Mouse (Mus musculus): Measurements from ENCODE around the gene Dennd4a. TPM values are rescaled to one million over a fixed set of nuclear protein-coding genes. Genes with fewer than 3 reads are reported as not detected.
A peak's percentile ranks its signal among the peaks of the same experiment; 100 is the strongest.

The Dennd4a gene
- total RNA-seq, 2 experiments from 2014 or later = 44.1 to 45.8 TPM

DNA sequence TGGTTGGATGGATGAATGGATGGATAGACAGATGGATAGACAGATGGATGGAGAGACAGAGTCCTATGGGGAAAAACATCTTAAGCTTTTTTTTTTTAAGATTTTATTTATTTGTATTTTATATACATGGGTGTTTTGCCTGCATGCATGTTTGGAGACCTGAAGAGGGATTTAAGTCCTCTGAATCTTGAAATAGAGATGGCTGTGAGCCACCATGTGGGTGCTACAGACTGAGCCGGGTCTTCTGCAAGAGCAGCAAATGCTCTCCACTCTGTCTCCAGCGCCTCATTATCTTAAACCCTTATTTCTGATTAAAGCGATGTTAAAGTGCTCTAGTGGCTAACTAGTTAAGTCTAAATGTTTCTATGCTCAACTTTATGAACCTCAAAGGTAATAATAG, 96.3 kb downstream of the Dennd4a start:
- DNase-seq (ENCODE audit: low spot score in 2 of 2) = no peak

DNA sequence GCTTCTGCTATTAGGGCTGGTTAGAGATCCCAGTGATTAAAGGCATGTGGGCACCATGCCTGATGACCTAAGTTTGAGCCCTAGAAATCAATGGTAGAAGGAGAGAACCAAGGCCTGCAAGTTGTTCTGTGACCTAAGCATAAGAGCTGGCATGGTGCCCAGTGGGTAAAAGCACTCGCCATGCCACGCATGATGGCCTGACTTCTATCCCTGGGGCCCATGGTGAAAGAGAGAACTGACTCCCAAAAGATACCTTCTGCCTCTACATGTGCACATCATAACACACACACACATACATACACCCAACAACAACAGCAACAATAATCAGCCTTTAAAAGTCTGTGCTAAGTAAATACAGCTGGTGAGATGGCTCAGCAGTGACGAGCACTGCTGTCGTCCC, 102.3 kb downstream of the Dennd4a start:
- DNase-seq (ENCODE audit: low spot score in 2 of 2) = no peak

- DNase-seq (ENCODE audit: low spot score in 2 of 2) = no peak
Measured at GRCm38 (mm10) chr9:64913973-64914372, 102.8 kb downstream of the Dennd4a start.

DNA sequence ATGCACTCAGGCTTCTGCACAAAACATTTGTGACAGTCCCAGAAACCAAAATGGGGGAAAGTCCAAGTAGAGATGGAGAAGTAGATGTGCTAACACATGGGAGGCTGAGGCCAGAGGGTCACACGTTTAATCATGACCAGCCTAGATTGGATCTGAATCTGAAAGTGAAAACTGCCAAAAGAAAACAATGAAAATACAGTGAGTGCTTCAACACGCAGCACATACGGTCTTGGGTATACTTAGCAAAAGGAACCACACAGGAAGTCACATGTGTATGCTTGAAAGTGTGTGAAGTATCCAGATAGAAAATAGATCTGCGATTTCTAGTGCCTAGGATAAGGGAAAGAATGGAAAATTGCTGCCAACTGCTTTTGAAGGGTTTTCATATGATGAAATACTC, 103.5 kb downstream of the Dennd4a start:
- no peak for DNase-seq (ENCODE audit: low spot score in 2 of 2)

- no peak for DNase-seq (ENCODE audit: low spot score in 2 of 2)
Measured at GRCm38 (mm10) chr9:64918560-64918959, 107.4 kb downstream of the Dennd4a start.

DNA sequence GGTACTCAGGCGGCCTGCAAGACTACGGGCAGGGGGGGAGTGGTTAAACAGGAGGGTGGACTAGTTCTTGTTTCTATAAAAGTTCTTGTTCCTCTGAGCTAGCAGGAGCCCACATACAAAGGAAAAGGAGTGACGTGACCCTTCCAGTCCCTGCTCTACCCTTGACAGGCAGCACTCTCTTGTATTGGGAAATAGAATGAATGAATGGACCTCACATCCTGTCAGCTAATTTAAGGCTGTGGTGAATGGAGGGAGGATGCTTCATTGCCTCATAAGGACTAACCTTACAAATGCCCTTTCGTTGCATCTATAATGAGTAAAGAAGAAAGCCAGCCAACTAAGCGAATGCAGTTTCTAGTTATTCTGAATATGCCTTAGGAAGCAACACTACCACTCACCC, 114.6 kb downstream of the Dennd4a start:
- DNase-seq (ENCODE audit: low spot score in 2 of 2) = no peak

GRCm38 (mm10) chr9:64926201-64926991, 115.3 kb downstream of the Dennd4a start:
- DNase-seq (ENCODE audit: low spot score in 2 of 2) = peak; percentile 57 to 63

GRCm38 (mm10) chr9:64930256-64930655, 119.1 kb downstream of the Dennd4a start:
- DNase-seq (ENCODE audit: low spot score in 2 of 2) = no peak

- no peak for DNase-seq (ENCODE audit: low spot score in 2 of 2)
Measured at GRCm38 (mm10) chr9:64931751-64932610, 120.8 kb downstream of the Dennd4a start.

DNA sequence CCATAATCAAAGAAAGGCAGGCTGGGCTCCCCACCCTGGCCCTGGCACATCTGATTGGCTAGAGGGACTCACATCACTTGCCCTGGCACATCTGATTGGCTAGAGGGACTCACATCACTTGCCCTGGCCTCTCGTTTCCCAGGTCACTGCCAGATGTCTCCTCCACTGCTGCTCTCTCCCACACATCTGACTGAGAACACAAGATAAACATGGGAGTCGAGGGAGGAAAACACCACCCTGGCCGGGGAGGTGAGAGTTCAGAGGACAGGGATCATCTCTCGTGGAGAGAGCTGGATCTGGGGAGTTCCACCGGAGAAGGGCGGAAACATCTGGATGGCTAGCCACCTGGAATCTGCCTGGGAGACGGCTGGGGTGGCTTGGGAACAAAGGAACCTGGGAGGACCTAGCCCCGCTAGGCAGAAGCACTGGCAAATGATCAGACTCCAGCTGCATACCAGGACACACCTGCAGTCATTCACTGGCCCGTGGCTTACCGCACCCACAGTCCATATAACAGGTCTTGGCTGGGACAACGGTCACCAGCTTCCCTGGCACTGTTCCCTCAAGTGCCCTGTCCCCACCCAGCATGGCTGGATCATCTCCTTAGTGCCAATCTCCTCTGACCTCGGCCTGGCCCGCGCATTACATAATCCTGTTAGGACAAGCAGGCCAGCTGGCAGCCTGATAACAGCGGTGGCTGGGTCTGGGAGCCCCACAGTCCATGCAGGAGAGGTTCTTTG, 123.0 kb downstream of the Dennd4a start:
- DNase-seq (ENCODE audit: low spot score in 2 of 2) = no peak

- peak; percentile 58 to 74 for DNase-seq (ENCODE audit: low spot score in 2 of 2)
Measured at GRCm38 (mm10) chr9:64936508-64936907, 125.4 kb downstream of the Dennd4a start.

GRCm38 (mm10) chr9:64937491-64937890, 126.4 kb downstream of the Dennd4a start:
- no peak for DNase-seq (ENCODE audit: low spot score in 2 of 2)

- no peak for DNase-seq (ENCODE audit: low spot score in 2 of 2)
Measured at GRCm38 (mm10) chr9:64938535-64938934, 127.4 kb downstream of the Dennd4a start.

DNA sequence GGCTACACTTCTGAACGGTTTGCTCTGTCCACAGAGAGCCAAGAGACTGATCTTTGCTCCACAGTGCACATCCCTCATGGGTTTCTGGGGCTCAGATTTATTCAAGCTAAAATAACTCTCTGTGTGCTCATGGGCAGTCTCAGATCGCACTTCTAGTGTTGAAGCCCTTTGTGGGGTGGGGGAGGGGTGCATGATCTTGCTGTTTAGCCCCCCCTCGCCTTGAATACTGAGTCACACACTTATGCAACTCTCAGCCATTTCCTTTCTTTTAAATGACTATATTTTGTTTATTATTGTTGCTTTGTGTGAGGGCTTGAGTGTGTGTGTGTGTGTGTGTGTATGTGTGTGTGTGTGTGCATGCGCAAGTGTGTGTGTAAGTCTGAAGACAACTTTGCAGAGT, 128.1 kb downstream of the Dennd4a start:
- DNase-seq (ENCODE audit: low spot score in 2 of 2) = no peak

DNA sequence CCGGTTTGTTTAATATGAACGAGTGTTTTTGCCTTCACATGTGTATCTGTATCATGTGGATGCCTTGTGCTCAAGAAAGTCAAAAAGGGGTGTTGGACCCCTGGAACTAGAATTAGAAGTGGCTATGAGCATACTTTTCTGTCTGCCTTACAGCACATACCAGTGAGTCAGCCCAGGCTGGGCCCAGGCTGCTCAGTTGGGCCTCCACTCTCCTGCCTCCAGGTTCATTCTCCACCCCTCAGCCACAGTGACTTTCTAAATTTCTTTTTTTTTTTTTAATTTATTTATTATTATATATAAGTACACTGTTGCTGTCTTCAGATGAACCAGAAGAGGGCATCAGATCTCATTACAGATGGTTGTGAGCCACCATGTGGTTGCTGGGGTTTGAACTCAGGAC, 128.7 kb downstream of the Dennd4a start:
- no peak for DNase-seq (ENCODE audit: low spot score in 2 of 2)

GRCm38 (mm10) chr9:64940731-64941346, 129.7 kb downstream of the Dennd4a start:
- no peak for DNase-seq (ENCODE audit: low spot score in 2 of 2)

GRCm38 (mm10) chr9:64941650-64942049, 130.5 kb downstream of the Dennd4a start:
- DNase-seq (ENCODE audit: low spot score in 2 of 2) = no peak

DNA sequence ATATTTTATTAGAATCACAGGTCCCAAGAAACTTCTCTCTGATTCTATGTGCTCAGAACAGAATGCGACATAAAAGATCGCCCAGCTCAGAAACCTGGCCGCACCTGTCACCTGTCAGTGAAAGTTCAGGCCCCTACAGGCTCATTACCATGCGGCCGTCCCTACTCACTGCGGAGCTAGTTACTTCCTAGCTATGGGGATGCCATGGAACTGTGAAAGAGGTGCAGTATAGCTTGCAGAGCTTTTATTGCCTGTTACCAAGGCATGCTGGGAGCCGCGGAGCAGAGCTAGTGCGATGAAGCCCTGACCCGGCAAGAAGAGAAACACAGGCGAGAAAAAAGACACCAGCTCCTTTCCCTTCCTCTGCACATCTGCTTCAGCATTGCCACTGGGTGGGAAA, 132.9 kb downstream of the Dennd4a start:
- no peak for DNase-seq (ENCODE audit: low spot score in 2 of 2)

- no peak for DNase-seq (ENCODE audit: low spot score in 2 of 2)
Measured at GRCm38 (mm10) chr9:64947483-64948095, 136.4 kb downstream of the Dennd4a start.

DNA sequence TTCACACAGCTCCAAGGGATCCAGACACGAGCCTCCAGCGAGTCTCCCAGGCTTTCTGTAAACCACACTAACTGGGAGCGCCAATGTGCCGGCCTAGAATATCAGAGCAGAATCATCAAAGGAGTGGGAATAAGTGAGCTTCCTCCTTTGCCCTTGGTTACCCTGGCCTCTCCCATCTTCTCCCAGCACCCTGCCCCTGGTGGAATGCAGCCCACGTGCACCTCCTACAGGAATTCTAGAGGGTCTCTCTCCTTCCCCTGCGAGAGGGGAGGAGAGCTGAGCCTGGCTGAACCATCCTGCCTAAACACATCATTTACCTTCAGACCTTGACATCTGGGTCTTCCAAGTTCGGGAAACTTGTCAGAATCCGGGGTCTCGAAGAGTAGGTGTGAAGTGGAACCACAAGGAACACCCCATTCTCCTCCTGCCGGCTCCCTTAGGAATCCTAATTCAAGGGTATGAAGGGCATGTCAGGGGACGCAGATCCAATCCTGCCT, 140.1 kb downstream of the Dennd4a start, which contains the start of gene Slc24a1:
TSS of gene Slc24a1 (minus strand) at position 447 of the 497 bp plus-strand sequence.
- no peak for DNase-seq (ENCODE audit: low spot score in 2 of 2)

Measured in layer of hippocampus, postnatal 10 days (tissue).